Mouse (Mus musculus) hematopoietic stem cell, adult 5-6 weeks (primary cell): ENCODE results near the gene Sipa1l3. TPM values are rescaled to one million over a fixed set of nuclear protein-coding genes. Genes with fewer than 3 reads are reported as not detected.

Source experiments
- ATAC-seq, 2 experiments: fragments of 125-278 bp in 1 of 2; replicated peaks in 1 of 2; 2 replicates each; pipeline ENCODE4 v1.8.0; 2016 to 2017; ENCODE audit warnings: inconsistent platforms in 2 of 2, mild to moderate bottlenecking in 2 of 2, moderate number of reproducible peaks in 2 of 2, low read depth in 1 of 2, moderate TSS enrichment in 1 of 2; ENCODE audit not compliant: low FRiP score in 2 of 2, poor library complexity in 2 of 2, severe bottlenecking in 2 of 2, insufficient read depth in 1 of 2, low TSS enrichment in 1 of 2
- total RNA-seq: library from RNA; stranded (forward); fragments of 172-1452, 232-1000 nt; gene quantifications from 2 replicates; pipeline ENCODE4 v1.2.3, GENCODE M21; 2017

Sipa1l3 gene
- total RNA-seq, 1 experiment from 2014 or later = 15.5 TPM

- ATAC-seq = no peak
These were observed 80.2 kb downstream of the Sipa1l3 start for GRCm38 (mm10) chr7:29438204-29438603.

DNA sequence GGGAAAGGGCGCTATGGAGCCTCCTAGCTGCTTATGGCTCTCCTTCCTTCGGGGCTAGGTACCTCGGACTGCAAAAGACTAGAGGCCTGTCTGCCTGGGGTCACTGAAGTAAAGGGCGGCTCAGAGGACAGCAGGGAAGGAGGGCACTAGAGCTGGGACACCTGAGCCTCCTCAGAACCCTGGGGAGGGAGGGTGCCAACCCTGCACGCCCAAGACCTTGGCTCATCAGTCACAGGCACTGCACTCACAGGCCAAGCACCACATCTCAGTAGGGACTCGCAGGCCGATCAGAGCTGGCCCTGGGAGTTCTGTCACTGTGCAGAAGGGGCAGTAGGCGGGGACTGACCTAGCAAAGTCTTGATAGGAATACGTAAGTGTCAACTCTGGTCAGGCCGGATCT lies 81.4 kb downstream of the Sipa1l3 start:
- ATAC-seq = no peak

DNA sequence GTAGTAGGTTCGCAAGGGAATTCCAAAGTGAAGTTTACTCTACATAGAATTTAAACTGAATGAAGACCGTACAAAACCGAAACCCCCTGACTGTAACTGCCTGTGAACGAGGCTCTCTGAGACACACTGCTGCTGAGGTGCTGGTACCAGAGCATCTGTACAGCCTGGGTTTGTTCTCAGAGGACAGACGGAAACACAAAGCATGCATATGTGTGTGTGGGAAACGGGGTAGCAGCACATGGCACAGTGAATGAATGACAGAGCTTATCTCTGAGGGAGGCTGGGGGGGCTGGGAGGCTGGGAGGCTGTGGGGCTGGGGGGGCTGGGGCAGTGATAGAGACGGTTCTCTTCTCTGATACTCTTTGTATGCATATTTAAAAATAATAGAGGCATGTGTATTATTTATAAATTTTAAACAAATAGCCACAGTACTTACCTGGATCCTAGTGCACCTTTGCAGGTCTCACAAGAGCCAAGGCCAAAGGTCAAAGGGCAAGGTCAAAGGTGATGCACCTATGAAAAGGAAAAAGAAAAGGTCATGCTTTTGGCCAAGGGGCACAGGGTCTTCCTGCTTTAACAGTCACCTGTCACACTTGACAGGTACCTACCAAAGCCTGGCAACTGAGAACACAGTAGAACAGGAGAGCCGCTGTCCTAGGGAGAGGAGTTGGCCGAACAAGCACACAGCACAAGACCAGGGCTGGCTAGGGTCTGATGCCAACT lies 84.0 kb downstream of the Sipa1l3 start:
- no peak for ATAC-seq

- no peak for ATAC-seq
These were observed 84.7 kb downstream of the Sipa1l3 start for GRCm38 (mm10) chr7:29433725-29434124.

- ATAC-seq = no peak
These were observed 85.4 kb downstream of the Sipa1l3 start for GRCm38 (mm10) chr7:29432947-29433553.

GRCm38 (mm10) chr7:29432180-29432946 lies 86.1 kb downstream of the Sipa1l3 start:
- ATAC-seq = no peak

- ATAC-seq = no peak
These were observed 87.7 kb downstream of the Sipa1l3 start for GRCm38 (mm10) chr7:29430739-29431211.

- ATAC-seq = no peak
These were observed 92.4 kb downstream of the Sipa1l3 start for GRCm38 (mm10) chr7:29426056-29426455.

DNA sequence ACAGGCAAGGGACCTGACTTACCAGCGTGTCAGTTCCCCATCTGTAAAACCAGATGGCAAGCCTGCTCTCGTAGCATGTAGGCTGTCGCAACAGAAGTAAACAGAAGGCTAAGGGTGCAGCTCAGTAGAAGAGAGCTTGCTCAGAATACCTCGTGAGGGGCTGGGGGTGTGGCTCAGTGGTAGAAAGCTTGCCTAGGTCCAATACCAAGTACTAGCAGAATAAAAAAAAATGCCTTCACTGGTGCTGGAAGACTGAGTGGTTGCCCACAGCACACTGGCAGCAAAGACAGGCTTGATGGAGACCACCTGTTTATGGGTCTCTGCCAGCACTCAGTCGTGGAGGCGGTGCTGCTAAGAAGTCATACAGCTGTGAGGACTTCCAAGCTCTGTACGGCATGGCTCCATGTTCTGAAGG lies 93.0 kb downstream of the Sipa1l3 start:
- ATAC-seq = no peak

DNA sequence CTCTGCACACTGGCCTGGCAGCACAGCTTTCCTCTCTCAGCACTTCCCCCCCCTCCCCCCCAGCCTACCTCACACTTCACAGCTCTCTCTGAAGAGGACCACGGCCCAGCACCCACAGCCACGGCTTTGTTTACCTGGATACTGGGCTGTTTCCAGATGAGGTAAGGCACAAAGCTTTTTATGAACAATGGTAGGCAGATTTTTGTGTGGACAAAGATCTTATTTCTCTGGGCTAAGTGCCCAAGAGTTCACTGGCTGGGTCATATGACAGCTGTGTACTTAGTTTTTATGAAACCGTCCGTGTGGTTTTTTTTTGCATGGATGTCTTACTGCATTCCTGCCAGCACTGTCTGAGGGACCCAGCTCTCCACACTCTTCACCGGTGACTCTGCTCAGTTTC lies 93.8 kb downstream of the Sipa1l3 start:
- ATAC-seq = no peak

DNA sequence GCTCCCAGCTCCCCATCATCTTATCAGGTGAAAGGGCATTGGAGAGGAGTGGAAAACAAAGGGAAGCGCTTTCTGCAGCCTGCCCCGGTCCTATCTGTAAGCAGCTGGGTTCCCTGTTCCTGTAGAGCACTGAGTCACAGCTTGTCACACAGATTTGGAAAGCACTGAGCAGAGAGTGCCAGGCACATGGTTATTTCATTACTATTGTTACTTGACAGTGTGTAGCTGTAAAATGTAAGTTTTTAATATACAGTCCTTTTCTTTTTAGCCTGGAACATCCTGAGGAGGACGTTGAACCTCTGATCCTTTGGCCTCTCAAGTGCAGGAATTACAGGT lies 96.6 kb downstream of the Sipa1l3 start:
- 0 out of 4 replicates have a peak, but pooled peaks of 1 of the 2 experiments have one; percentile 6 for ATAC-seq

GRCm38 (mm10) chr7:29421240-29421908 lies 97.1 kb downstream of the Sipa1l3 start:
- ATAC-seq = peak; percentile 45 to 56

- no peak for ATAC-seq
These were observed 98.6 kb downstream of the Sipa1l3 start for GRCm38 (mm10) chr7:29419836-29420235.

DNA sequence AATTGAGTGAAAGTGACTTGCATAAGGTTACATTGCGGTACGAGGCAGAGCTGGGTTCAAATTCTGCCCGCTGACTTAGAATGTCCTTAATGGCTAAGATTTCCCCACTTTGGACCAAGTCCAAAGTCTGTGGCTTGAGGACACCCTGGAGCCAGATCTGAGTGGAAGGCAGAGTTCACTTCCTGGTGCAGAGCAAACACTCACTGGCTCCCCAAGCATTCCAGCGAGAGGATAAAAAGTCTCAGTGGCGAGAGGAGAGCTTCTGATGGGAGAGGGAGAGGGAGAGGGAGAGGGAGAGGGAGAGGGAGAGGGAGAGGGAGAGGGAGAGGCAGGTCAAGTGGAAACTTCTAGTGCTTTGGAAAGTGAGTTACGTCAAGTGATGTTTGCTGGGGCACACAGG lies 100.2 kb downstream of the Sipa1l3 start:
- ATAC-seq = no peak

GRCm38 (mm10) chr7:29417332-29418069 lies 100.9 kb downstream of the Sipa1l3 start:
- no peak for ATAC-seq

GRCm38 (mm10) chr7:29416906-29417305 lies 101.5 kb downstream of the Sipa1l3 start:
- ATAC-seq = no peak
